Mouse (Mus musculus) CH12F3 (cell line): ENCODE results near the gene Zfp964.
"Not testable (repeated sequence)": the region's sequence is repeated elsewhere in the genome, so short reads cannot be mapped to it uniquely, and the experiment has no call there.

Experiments
- in situ Hi-C: fragments of 300-500 bp; cut with MboI; formaldehyde crosslinking; loops from 2 replicates; pipeline ENCODE4 v1.14.3; 2020; ENCODE audit warnings: low sequenced_read_pairs

The Zfp964 gene

GRCm38 (mm10) chr8:69654358-69654981, at the start of gene Zfp964:
Zfp964 (plus strand) TSS chr8:69654479.
- in situ Hi-C loops: no loop called here

GRCm38 (mm10) chr8:69614687-69615086, 39.6 kb upstream of the Zfp964 start:
- in situ Hi-C loops: no loop called here

- in situ Hi-C loops: no loop called here
These were observed 36.2 kb upstream of the Zfp964 start for GRCm38 (mm10) chr8:69618078-69618477.

- in situ Hi-C loops: no loop called here
These were observed 29.0 kb upstream of the Zfp964 start, which contains the start of gene Zfp868 for GRCm38 (mm10) chr8:69625095-69625789. Zfp868 (minus strand) TSS chr8:69625548.

DNA sequence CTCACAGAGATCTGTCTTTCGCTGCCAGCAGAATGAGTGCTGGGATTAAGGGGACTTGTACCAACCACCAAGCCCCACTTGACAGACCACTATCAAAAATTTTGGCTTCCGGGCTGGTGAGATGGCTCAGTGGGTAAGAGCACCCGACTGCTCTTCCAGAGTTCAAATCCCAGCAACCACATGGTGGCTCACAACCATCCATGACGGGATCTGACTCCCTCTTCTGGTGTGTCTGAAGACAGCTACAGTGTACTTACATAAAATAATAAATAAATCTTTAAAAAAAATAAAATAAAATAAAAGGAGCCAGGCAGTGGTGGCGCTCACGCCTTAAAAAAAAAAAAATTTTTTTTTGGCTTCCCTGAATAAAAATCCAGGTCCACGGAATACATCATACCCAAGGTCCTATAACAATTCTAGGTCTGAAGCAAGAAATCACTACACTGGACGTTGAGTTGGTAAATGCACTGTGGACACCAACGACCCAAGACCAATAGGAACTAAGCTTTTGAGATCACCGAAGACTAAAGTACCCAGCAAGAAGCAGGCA, 396 bp upstream of the Zfp964 start:
- in situ Hi-C loops: no loop called here

DNA sequence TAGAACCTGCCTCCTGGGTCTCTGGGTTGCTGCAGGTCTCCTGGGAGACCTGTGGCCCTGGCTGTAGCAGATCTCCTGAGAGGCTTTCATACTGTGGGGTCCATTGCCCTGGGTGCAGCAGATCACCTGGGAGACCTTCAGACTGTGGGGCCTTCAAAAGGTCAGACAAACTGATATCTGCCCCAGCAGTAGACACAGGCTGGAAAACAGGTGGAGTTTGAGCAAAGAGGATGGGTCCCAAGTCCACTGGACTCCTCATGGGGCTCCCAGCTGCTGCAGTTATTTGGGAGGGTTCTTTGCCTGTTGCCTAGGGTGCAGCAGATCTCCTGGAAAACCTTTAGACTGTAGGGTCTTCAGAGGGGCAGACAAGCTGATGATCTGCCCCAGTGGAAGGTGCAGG, 7.0 kb downstream of the Zfp964 start:
- in situ Hi-C loops: no loop called here

GRCm38 (mm10) chr8:69665051-69665450, 10.8 kb downstream of the Zfp964 start:
- in situ Hi-C loops: not testable (repeated sequence)

DNA sequence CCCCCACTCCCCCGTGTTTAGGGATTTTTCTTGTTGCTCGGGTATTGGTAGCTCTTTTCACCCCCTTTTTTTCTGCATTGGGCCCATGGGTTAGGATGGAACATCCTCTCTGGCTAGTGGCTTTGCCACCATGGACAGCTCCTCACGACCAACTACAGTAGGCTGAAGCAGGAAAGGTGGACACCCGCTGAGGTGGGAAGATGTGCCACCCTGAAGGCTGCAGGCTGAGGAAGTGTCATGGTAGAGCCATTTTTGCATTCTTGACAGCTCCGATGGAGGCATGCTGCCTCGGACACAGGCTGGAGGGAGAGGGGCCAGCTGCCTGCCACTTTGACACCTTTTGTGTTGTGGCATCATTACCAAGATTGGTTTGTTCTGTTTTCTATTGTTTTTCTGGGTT, 47.5 kb downstream of the Zfp964 start:
- in situ Hi-C loops: no loop called here

GRCm38 (mm10) chr8:69710624-69711023, 56.3 kb downstream of the Zfp964 start, which contains the start of gene Zfp869:
Zfp869 (minus strand) TSS chr8:69710724.
- in situ Hi-C loops: not testable (repeated sequence)

DNA sequence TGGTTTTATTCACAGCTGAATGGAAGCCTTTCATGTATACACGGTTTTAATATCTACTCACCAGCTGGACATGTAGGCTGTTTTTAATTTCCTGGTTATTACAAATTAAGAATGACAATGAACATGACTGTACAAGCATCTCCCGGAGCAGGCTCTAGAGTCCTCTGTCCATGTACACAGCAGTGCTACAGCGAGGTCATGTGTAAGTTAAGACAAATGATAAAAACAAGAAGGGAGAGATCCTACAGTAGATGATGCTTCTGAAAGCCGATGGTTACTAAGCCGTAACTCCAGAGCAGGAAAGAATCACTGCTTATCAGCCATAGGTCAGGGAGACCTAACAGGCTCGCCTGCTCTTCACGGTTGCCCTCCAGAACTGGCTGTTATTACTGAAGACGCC, 59.2 kb downstream of the Zfp964 start:
- in situ Hi-C loops: no loop called here

DNA sequence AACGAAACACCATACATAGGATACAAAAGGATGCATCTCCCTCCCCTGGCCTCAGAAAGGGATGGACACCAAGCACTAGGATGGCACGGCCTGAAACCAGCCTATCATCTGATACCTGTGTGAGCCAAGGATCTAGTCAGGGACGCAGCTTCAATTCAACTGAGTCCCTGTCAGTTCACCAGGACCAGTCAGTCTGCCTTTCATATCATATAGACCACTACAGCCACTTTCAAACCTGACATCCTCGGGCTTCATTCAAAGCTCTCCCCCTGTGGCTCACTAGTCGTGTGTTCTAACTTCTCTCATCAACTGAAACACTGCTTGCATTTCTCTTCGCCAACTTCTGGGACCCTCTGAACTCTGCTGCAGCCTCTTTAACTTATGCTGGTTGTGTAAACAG, 61.1 kb downstream of the Zfp964 start:
- in situ Hi-C loops: no loop called here
